Mouse (Mus musculus): Measurements from ENCODE around the gene Rbfox1.

DNA sequence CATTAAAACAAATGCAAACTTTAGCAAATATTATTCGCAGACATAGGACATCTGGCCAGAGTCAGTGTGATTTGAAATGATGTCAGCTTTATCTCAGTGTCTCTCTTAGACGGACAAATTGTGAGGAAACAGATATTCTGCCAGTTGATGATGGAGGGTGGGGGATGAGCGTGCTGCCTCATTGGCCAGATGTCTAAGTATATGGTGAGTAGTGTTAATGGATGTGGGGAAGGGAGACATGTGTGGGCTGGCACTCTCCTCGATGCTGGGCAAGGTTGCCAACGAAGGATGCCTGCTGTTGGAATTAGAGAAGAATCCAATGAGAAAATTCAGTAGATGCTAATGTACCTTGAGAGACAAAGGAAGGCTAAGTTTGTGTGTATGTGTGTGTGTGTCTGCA, 25.6 kb downstream of the Rbfox1 start:
- TF ChIP-seq CTCF (IDR thresholded peaks at IDR 0.05; ENCODE audit: insufficient read depth, low read depth, low read length) (no peak), POLR2A (IDR thresholded peaks at IDR 0.05; ENCODE audit: insufficient read depth, low read depth, low read length) (no peak)

All from olfactory bulb, adult 2 months (tissue).